Mouse (Mus musculus) heart, postnatal 0 days (tissue): ENCODE results near the gene Xylt1. TPM values are rescaled to one million over a fixed set of nuclear protein-coding genes. Genes with fewer than 3 reads are reported as not detected.

ENCODE experiments used
- ATAC-seq: fragments of 200-750 bp; cut with Nextera tagmentation; 2 replicates; pipeline ENCODE4 v1.8.0; 2017; ENCODE audit warnings: low read depth, moderate number of reproducible peaks, moderate library complexity; ENCODE audit not compliant: insufficient read depth
- DNase-seq: peaks from one replicate; pipeline ENCODE4 v3.0.0-alpha.2; 2016; ENCODE audit warnings: low spot score
- H3K27ac ChIP-seq: fragments of 300-500 bp; sonication (generic); 2 replicates; pipeline ENCODE4 v1.5.1; 2014; ENCODE audit warnings: low read depth, mild to moderate bottlenecking
- H3K27me3 ChIP-seq: fragments of 300-500 bp; sonication (generic); 2 replicates; pipeline ENCODE4 v1.6.1; 2014; ENCODE audit warnings: low read length, mixed read lengths; ENCODE audit not compliant: control insufficient read depth, insufficient read depth
- H3K36me3 ChIP-seq: fragments of 300-500 bp; sonication (generic); replicated peaks from 2 replicates; pipeline ENCODE4 v1.6.1; 2014; ENCODE audit warnings: low read length, mixed read lengths; ENCODE audit not compliant: control insufficient read depth, insufficient read depth
- H3K4me1 ChIP-seq: fragments of 300-500 bp; sonication (generic); 2 replicates; pipeline ENCODE4 v1.6.1; 2014; ENCODE audit warnings: antibody characterized with exemption; ENCODE audit not compliant: control insufficient read depth, insufficient read depth
- H3K4me2 ChIP-seq: fragments of 300-500 bp; sonication (generic); 2 replicates; pipeline ENCODE4 v1.6.1; 2014; ENCODE audit warnings: low read depth, mild to moderate bottlenecking, low read length, moderate library complexity
- H3K4me3 ChIP-seq: fragments of 300-500 bp; sonication (generic); 2 replicates; pipeline ENCODE4 v1.5.1; 2014; ENCODE audit warnings: low read depth, low read length
- H3K9ac ChIP-seq: fragments of 300-500 bp; sonication (generic); replicated peaks from 2 replicates; pipeline ENCODE4 v1.6.1; 2014; ENCODE audit warnings: low read depth, low read length, mixed read lengths
- H3K9me3 ChIP-seq: fragments of 300-500 bp; sonication (generic); replicated peaks from 2 replicates; pipeline ENCODE4 v1.6.1; 2016; ENCODE audit warnings: low read length; ENCODE audit not compliant: control insufficient read depth
- CTCF ChIP-seq: IDR thresholded peaks from 2 replicates; pipeline ENCODE4 v1.5.1; 2016; ENCODE audit warnings: antibody characterized with exemption, control low read depth, low read depth
- EP300 ChIP-seq: IDR thresholded peaks from 2 replicates; pipeline ENCODE4 v1.6.1; 2016; ENCODE audit warnings: antibody characterized with exemption, low read depth
- WGBS: fragments of 180-500 bp; shearing (Covaris S2); extraction: QIAGEN DNeasy Blood & Tissue Kit; methylation state at CpG from one replicate; pipeline ENCODE4 v1.1.7; 2014; 5-methylcytosine and 5-hydroxymethylcytosine counted together
- polyA plus RNA-seq: library from polyadenylated mRNA; unstranded; fragments of >200 nt; fragmentation: Nextera tagmentation; extraction: Ambion mirVana; gene quantifications from 2 replicates; pipeline ENCODE4 v1.2.1, GENCODE M21; 2015
- total RNA-seq: library from RNA; depleted of rRNA; stranded (reverse); fragments of >200 nt; gene quantifications from 2 replicates; pipeline ENCODE4 v1.2.3, GENCODE M21; 2014; ENCODE audit warnings: low replicate concordance

Gene Xylt1
- total and polyA plus RNA-seq, 2 experiments from 2014 or later: 0.36 to 8.9 TPM

DNA sequence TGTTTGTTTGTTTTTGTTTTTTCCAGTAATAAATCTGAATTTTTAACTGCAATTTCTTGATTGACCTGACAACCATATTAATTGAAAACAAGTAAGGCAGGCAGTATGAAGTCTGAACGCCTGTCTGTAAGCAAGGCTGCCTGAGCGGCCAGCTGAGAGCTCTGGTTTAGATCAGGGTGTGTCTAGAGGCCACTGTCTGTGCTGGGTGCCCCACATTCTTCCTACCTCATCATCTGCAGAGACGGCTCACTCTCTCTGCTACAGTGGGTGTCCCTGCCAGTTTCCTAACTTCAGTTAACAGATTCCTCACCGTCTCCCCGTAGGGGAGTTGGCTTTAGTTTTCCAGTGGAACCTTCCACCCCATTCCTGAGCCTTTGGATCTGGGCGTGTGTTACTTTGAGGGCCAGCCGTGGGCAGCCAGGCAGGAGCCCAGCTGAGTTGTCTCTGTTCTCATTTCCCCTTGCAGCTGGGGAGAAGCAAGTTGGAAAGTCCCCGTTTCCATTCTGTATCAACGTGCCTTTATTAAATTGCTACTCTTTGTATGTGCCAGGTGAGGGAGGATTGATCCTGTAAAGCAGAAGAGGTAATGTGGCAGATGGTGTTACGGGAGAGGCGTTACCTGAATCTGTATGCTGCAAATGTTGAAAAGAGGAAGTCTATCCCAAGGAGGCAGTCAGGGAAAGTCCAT lies 187.0 kb downstream of the Xylt1 start:
- Histone ChIP-seq H3K4me1 (no peaks in the 10 kb centered on the region), H3K4me3 (no peak overlapping the region), H3K27me3 (no peaks in the 10 kb centered on the region), H3K36me3 (no peaks in the 10 kb centered on the region), H3K4me2 (no peak overlapping the region), H3K27ac (no peak overlapping the region), H3K9ac (no peak overlapping the region), H3K9me3 (no peaks in the 10 kb centered on the region)
- TF ChIP-seq CTCF: no peak
- no peak for TF ChIP-seq EP300
- no peak for ATAC-seq
- DNase-seq: no peak
- WGBS: 59% methylated on average over 11 of the region's 11 CpGs

GRCm38 (mm10) chr7:117571131-117571530 lies 190.4 kb downstream of the Xylt1 start:
- H3K4me1 ChIP-seq: no peaks in the 10 kb centered on the region

DNA sequence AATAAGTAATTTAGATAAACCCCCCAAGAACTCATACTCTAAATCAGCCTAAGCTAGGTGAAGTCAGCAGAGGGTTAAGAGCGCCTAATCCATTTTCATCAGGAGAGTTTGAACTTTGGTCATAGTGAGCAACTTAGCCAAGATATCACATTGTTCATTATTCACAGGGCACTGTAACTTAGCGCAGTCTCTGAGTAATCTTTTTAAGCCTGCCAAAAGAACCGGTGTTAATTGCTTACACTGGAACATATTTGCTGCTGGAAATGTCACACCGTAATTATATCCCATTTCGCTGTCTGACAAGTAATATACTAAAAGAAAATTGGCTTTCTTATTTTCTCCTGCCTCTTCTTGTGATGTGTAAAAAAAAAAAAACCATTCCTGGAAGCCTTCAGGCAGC lies 190.9 kb downstream of the Xylt1 start:
- Histone ChIP-seq H3K36me3 (no peaks in the 10 kb centered on the region), H3K9me3 (no peaks in the 10 kb centered on the region), H3K4me3 (no peak overlapping the region), H3K9ac (no peak overlapping the region), H3K27ac (no peak overlapping the region), H3K4me2 (no peak overlapping the region), H3K27me3 (no peaks in the 10 kb centered on the region), H3K4me1 (no peaks in the 10 kb centered on the region)
- TF ChIP-seq CTCF (no peak), EP300 (no peak)
- DNase-seq (no peak), ATAC-seq (no peak)
- WGBS: 80% methylated on average over 5 of the region's 5 CpGs

More at GRCm38 (mm10) chr7:117571131-117571530, 190.4 kb downstream of the Xylt1 start:
- H3K9me3 ChIP-seq: no peaks in the 10 kb centered on the region
- H3K9ac ChIP-seq: no peak overlapping the region
- H3K27ac ChIP-seq: no peak overlapping the region
- DNase-seq: no peak
- H3K4me3 ChIP-seq: no peak overlapping the region
- TF ChIP-seq EP300 (no peak), CTCF (no peak)
- no peaks in the 10 kb centered on the region for H3K27me3 ChIP-seq
- H3K4me2 ChIP-seq: no peak overlapping the region
- 67% methylated on average over 2 of the region's 2 CpGs for WGBS
- no peak for ATAC-seq
- no peaks in the 10 kb centered on the region for H3K36me3 ChIP-seq

GRCm38 (mm10) chr7:117573170-117573569 lies 192.4 kb downstream of the Xylt1 start:
- Histone ChIP-seq H3K27me3 (no peaks in the 10 kb centered on the region), H3K9ac (no peak overlapping the region), H3K36me3 (no peaks in the 10 kb centered on the region), H3K9me3 (no peaks in the 10 kb centered on the region), H3K4me3 (no peak overlapping the region), H3K4me2 (no peak overlapping the region), H3K27ac (no peak overlapping the region), H3K4me1 (no peaks in the 10 kb centered on the region)
- WGBS: 51% methylated on average over 6 of the region's 6 CpGs
- ATAC-seq (no peak), DNase-seq (no peak)
- TF ChIP-seq EP300 (no peak), CTCF (no peak)

GRCm38 (mm10) chr7:117575417-117575816 lies 194.6 kb downstream of the Xylt1 start:
- 45% methylated on average over 4 of the region's 4 CpGs for WGBS
- Histone ChIP-seq H3K4me1 (no peaks in the 10 kb centered on the region), H3K4me3 (no peak overlapping the region), H3K9ac (no peak overlapping the region), H3K4me2 (no peak overlapping the region), H3K27ac (no peak overlapping the region), H3K36me3 (no peaks in the 10 kb centered on the region), H3K27me3 (no peaks in the 10 kb centered on the region), H3K9me3 (no peaks in the 10 kb centered on the region)
- TF ChIP-seq CTCF (no peak), EP300 (no peak)
- no peak for ATAC-seq
- DNase-seq: no peak

GRCm38 (mm10) chr7:117577035-117577434 lies 196.3 kb downstream of the Xylt1 start:
- ATAC-seq (no peak), DNase-seq (no peak)
- H3K9ac ChIP-seq: no peak overlapping the region
- TF ChIP-seq CTCF (no peak), EP300 (no peak)
- H3K9me3 ChIP-seq: no peaks in the 10 kb centered on the region
- 88% methylated on average over 6 of the region's 6 CpGs for WGBS
- H3K27ac ChIP-seq: no peak overlapping the region
- H3K27me3 ChIP-seq: no peaks in the 10 kb centered on the region
- H3K4me1 ChIP-seq: no peaks in the 10 kb centered on the region
- H3K4me3 ChIP-seq: no peak overlapping the region
- no peak overlapping the region for H3K4me2 ChIP-seq
- H3K36me3 ChIP-seq: no peaks in the 10 kb centered on the region
